Mouse (Mus musculus): Measurements from ENCODE around the gene Gm26566. TPM values are rescaled to one million over a fixed set of nuclear protein-coding genes. Genes with fewer than 3 reads are reported as not detected.

Gene Gm26566
- polyA plus RNA-seq, 1 experiment from 2014 or later: 0.81 TPM

GRCm38 (mm10) chr4:88715059-88715458, 6.5 kb upstream of the Gm26566 start:
- H3K4me2 ChIP-seq (ENCODE audit: low read depth, severe bottlenecking): no peak overlapping the region
- no peak for DNase-seq (ENCODE audit: low spot score)
- H3K27me3 ChIP-seq (ENCODE audit: control insufficient read depth, insufficient read depth, low read length): no peaks in the 10 kb centered on the region
- H3K9me3 ChIP-seq (ENCODE audit: control insufficient read depth, low read length): 0 out of 2 replicates have a peak, but pooled peaks cover 2% of the 10 kb centered on the region
- ATAC-seq (ENCODE audit: insufficient number of reproducible peaks, low FRiP score, low TSS enrichment, low read depth): no peak
- H3K36me3 ChIP-seq (ENCODE audit: control insufficient read depth, insufficient read depth, low read length): peaks cover 4% of the 10 kb centered on the region; the same call in 1 of the 2 replicates
- H3K9ac ChIP-seq (ENCODE audit: low read length): no peak overlapping the region
- no peak overlapping the region for H3K4me3 ChIP-seq (ENCODE audit: low read depth, low read length)
- H3K27ac ChIP-seq (replicated peaks; ENCODE audit: low read depth, low read length): no peak overlapping the region
- H3K4me1 ChIP-seq (ENCODE audit: control insufficient read depth, insufficient read depth, low read length): peaks cover 6% of the 10 kb centered on the region; the same call in 1 of the 2 replicates

- peaks cover 18% of the 10 kb centered on the region for H3K4me1 ChIP-seq (ENCODE audit: control insufficient read depth, insufficient read depth, low read length)
- ATAC-seq (ENCODE audit: insufficient number of reproducible peaks, low FRiP score, low TSS enrichment, low read depth) (no peak), DNase-seq (ENCODE audit: low spot score) (no peak)
- H3K27ac ChIP-seq (replicated peaks; ENCODE audit: low read depth, low read length): no peak overlapping the region
- H3K36me3 ChIP-seq (ENCODE audit: control insufficient read depth, insufficient read depth, low read length): peaks cover 4% of the 10 kb centered on the region; the same call in 1 of the 2 replicates
- no peak overlapping the region for H3K9ac ChIP-seq (ENCODE audit: low read length)
- H3K27me3 ChIP-seq (ENCODE audit: control insufficient read depth, insufficient read depth, low read length): no peaks in the 10 kb centered on the region
- H3K4me2 ChIP-seq (ENCODE audit: low read depth, severe bottlenecking): peak overlapping the region; percentile 31
- 0 out of 2 replicates have a peak, but pooled peaks cover 2% of the 10 kb centered on the region for H3K9me3 ChIP-seq (ENCODE audit: control insufficient read depth, low read length)
- no peak overlapping the region for H3K4me3 ChIP-seq (ENCODE audit: low read depth, low read length)
- WGBS: 83% methylated on average over 1 of the region's 1 CpGs
Observed at GRCm38 (mm10) chr4:88718715-88719114, 2.9 kb upstream of the Gm26566 start.

- no peak for ATAC-seq (ENCODE audit: insufficient number of reproducible peaks, low FRiP score, low TSS enrichment, low read depth)
- Histone ChIP-seq H3K9ac (ENCODE audit: low read length) (no peak overlapping the region), H3K27me3 (ENCODE audit: control insufficient read depth, insufficient read depth, low read length) (no peaks in the 10 kb centered on the region), H3K4me1 (ENCODE audit: control insufficient read depth, insufficient read depth, low read length) (peaks cover 17% of the 10 kb centered on the region), H3K4me3 (ENCODE audit: low read depth, low read length) (no peak overlapping the region), H3K27ac (replicated peaks; ENCODE audit: low read depth, low read length) (no peak overlapping the region), H3K4me2 (ENCODE audit: low read depth, severe bottlenecking) (no peak overlapping the region), H3K36me3 (ENCODE audit: control insufficient read depth, insufficient read depth, low read length) (no peaks in the 10 kb centered on the region; the same call in 1 of the 2 replicates), H3K9me3 (ENCODE audit: control insufficient read depth, low read length) (no peaks in the 10 kb centered on the region)
- WGBS: 64% methylated on average over 8 of the region's 8 CpGs
- DNase-seq (ENCODE audit: low spot score): no peak
Observed at GRCm38 (mm10) chr4:88723497-88724090, 2.0 kb downstream of the Gm26566 start.

GRCm38 (mm10) chr4:88726727-88727126, 5.1 kb downstream of the Gm26566 start:
- Histone ChIP-seq H3K4me1 (ENCODE audit: control insufficient read depth, insufficient read depth, low read length) (no peaks in the 10 kb centered on the region), H3K9me3 (ENCODE audit: control insufficient read depth, low read length) (no peaks in the 10 kb centered on the region), H3K4me2 (ENCODE audit: low read depth, severe bottlenecking) (no peak overlapping the region), H3K27ac (replicated peaks; ENCODE audit: low read depth, low read length) (no peak overlapping the region), H3K4me3 (ENCODE audit: low read depth, low read length) (no peak overlapping the region), H3K9ac (ENCODE audit: low read length) (no peak overlapping the region), H3K36me3 (ENCODE audit: control insufficient read depth, insufficient read depth, low read length) (no peaks in the 10 kb centered on the region), H3K27me3 (ENCODE audit: control insufficient read depth, insufficient read depth, low read length) (no peaks in the 10 kb centered on the region)
- no peak for DNase-seq (ENCODE audit: low spot score)
- ATAC-seq (ENCODE audit: insufficient number of reproducible peaks, low FRiP score, low TSS enrichment, low read depth): no peak
- 89% methylated on average over 6 of the region's 6 CpGs for WGBS

GRCm38 (mm10) chr4:88727324-88727723, 5.7 kb downstream of the Gm26566 start:
- Histone ChIP-seq H3K9ac (ENCODE audit: low read length) (no peak overlapping the region), H3K4me3 (ENCODE audit: low read depth, low read length) (no peak overlapping the region), H3K4me2 (ENCODE audit: low read depth, severe bottlenecking) (no peak overlapping the region), H3K27ac (replicated peaks; ENCODE audit: low read depth, low read length) (no peak overlapping the region), H3K27me3 (ENCODE audit: control insufficient read depth, insufficient read depth, low read length) (no peaks in the 10 kb centered on the region), H3K36me3 (ENCODE audit: control insufficient read depth, insufficient read depth, low read length) (no peaks in the 10 kb centered on the region), H3K4me1 (ENCODE audit: control insufficient read depth, insufficient read depth, low read length) (no peaks in the 10 kb centered on the region), H3K9me3 (ENCODE audit: control insufficient read depth, low read length) (no peaks in the 10 kb centered on the region)
- 0 out of 2 replicates have a peak, but pooled peaks have one; percentile 67 for ATAC-seq (ENCODE audit: insufficient number of reproducible peaks, low FRiP score, low TSS enrichment, low read depth)
- no peak for DNase-seq (ENCODE audit: low spot score)
- 0% methylated on average over 1 of the region's 1 CpGs for whole genome bisulfite sequencing

- no peak overlapping the region for H3K4me3 ChIP-seq (ENCODE audit: low read depth, low read length)
- no peaks in the 10 kb centered on the region for H3K36me3 ChIP-seq (ENCODE audit: control insufficient read depth, insufficient read depth, low read length)
- no peak overlapping the region for H3K4me2 ChIP-seq (ENCODE audit: low read depth, severe bottlenecking)
- 5% methylated on average over 2 of the region's 2 CpGs for WGBS
- no peaks in the 10 kb centered on the region for H3K9me3 ChIP-seq (ENCODE audit: control insufficient read depth, low read length)
- no peaks in the 10 kb centered on the region for H3K27me3 ChIP-seq (ENCODE audit: control insufficient read depth, insufficient read depth, low read length)
- H3K27ac ChIP-seq (replicated peaks; ENCODE audit: low read depth, low read length): no peak overlapping the region
- H3K9ac ChIP-seq (ENCODE audit: low read length): no peak overlapping the region
- DNase-seq (ENCODE audit: low spot score) (peak; percentile 89), ATAC-seq (ENCODE audit: insufficient number of reproducible peaks, low FRiP score, low TSS enrichment, low read depth) (no peak)
- no peaks in the 10 kb centered on the region for H3K4me1 ChIP-seq (ENCODE audit: control insufficient read depth, insufficient read depth, low read length)
Observed at GRCm38 (mm10) chr4:88738480-88738879, 16.9 kb downstream of the Gm26566 start.

- no peak for ATAC-seq (ENCODE audit: insufficient number of reproducible peaks, low FRiP score, low TSS enrichment, low read depth)
Observed at GRCm38 (mm10) chr4:88739036-88739435, 17.4 kb downstream of the Gm26566 start.

GRCm38 (mm10) chr4:88741426-88741825, 19.8 kb downstream of the Gm26566 start:
- Histone ChIP-seq H3K27me3 (ENCODE audit: control insufficient read depth, insufficient read depth, low read length) (no peaks in the 10 kb centered on the region), H3K4me3 (ENCODE audit: low read depth, low read length) (no peak overlapping the region), H3K9ac (ENCODE audit: low read length) (no peak overlapping the region), H3K4me2 (ENCODE audit: low read depth, severe bottlenecking) (no peak overlapping the region), H3K4me1 (ENCODE audit: control insufficient read depth, insufficient read depth, low read length) (no peaks in the 10 kb centered on the region), H3K36me3 (ENCODE audit: control insufficient read depth, insufficient read depth, low read length) (no peaks in the 10 kb centered on the region), H3K27ac (replicated peaks; ENCODE audit: low read depth, low read length) (no peak overlapping the region), H3K9me3 (ENCODE audit: control insufficient read depth, low read length) (no peaks in the 10 kb centered on the region)
- DNase-seq (ENCODE audit: low spot score): no peak
- 95% methylated on average over 4 of the region's 4 CpGs for WGBS
- ATAC-seq (ENCODE audit: insufficient number of reproducible peaks, low FRiP score, low TSS enrichment, low read depth): no peak

More at GRCm38 (mm10) chr4:88739036-88739435, 17.4 kb downstream of the Gm26566 start:
- no peaks in the 10 kb centered on the region for H3K4me1 ChIP-seq (ENCODE audit: control insufficient read depth, insufficient read depth, low read length)
- DNase-seq (ENCODE audit: low spot score): no peak
- H3K36me3 ChIP-seq (ENCODE audit: control insufficient read depth, insufficient read depth, low read length): no peaks in the 10 kb centered on the region
- no peaks in the 10 kb centered on the region for H3K27me3 ChIP-seq (ENCODE audit: control insufficient read depth, insufficient read depth, low read length)
- no peak overlapping the region for H3K4me2 ChIP-seq (ENCODE audit: low read depth, severe bottlenecking)
- no peak overlapping the region for H3K4me3 ChIP-seq (ENCODE audit: low read depth, low read length)
- no peak overlapping the region for H3K9ac ChIP-seq (ENCODE audit: low read length)
- no peak overlapping the region for H3K27ac ChIP-seq (replicated peaks; ENCODE audit: low read depth, low read length)
- no peaks in the 10 kb centered on the region for H3K9me3 ChIP-seq (ENCODE audit: control insufficient read depth, low read length)
- WGBS: 85% methylated on average over 6 of the region's 6 CpGs

Measured in limb, embryonic 11.5 days (tissue).